Mouse (Mus musculus): ENCODE measurements at regions not wholly inside any gene's neighbourhood (a gene's known extent, or its start where the extent isn't known, plus 50 kb on each side); places are given as distances from the start of the nearest gene placed in this dataset.
A peak's percentile ranks its signal among the peaks of the same experiment; 100 is the strongest.

DNA sequence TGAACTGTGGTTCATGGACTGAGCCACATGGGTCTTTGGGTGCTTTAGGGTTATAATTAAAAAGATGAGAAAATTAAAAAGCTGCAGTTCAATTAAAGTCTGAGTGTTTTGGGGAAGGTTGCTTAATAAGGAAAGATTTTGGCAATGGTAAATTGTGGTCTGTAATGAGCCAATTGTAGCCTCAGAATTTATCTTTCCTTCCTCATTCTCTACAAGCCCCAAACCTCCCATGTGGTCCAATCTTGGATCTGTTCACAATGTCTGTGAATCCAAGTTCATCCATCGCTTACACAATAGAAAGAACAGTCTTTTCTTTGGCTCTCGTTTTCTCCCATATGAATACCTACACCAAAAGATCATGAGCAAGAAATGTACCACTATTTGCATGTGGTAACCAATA is 155.2 kb upstream of the Trp63 start:
- Histone ChIP-seq H3K27me3 (no peaks in the 10 kb centered on the region), H3K9ac (no peak overlapping the region), H3K9me3 (no peaks in the 10 kb centered on the region), H3K27ac (no peak overlapping the region), H3K36me3 (no peaks in the 10 kb centered on the region), H3K4me1 (no peaks in the 10 kb centered on the region), H3K4me3 (no peak overlapping the region), H3K4me2 (no peak overlapping the region)
- no peak for ATAC-seq (ENCODE audit: borderline replicate concordance, extremely low read depth, low FRiP score, low TSS enrichment)
- WGBS: 81% methylated on average over 2 of the region's 2 CpGs

DNA sequence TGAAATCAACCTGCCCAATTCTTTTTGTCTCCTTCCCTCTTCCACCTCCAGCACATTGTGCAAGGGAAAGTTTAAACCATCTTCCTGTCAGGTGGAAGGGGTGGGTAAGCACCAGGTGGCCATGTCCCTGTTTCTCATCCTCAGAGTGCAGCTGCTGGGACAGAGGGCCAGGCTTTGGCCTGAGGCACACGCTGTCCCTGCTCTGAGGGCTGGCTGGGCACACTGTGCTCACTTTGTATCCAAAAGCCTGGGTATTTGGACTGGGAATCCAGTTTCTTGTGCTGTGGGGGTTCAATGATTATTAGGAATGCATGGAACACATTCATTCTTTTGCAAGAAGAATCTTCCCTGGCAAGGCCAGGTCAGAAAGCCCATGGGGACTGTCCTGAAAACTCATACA is 153.9 kb upstream of the Trp63 start:
- no peak overlapping the region for H3K27ac ChIP-seq
- no peaks in the 10 kb centered on the region for H3K27me3 ChIP-seq
- 89% methylated on average over 1 of the region's 1 CpGs for WGBS
- H3K9ac ChIP-seq: no peak overlapping the region
- ATAC-seq (ENCODE audit: borderline replicate concordance, extremely low read depth, low FRiP score, low TSS enrichment): no peak
- no peak overlapping the region for H3K4me3 ChIP-seq
- no peaks in the 10 kb centered on the region for H3K4me1 ChIP-seq
- no peak overlapping the region for H3K4me2 ChIP-seq
- H3K9me3 ChIP-seq: no peaks in the 10 kb centered on the region
- no peaks in the 10 kb centered on the region for H3K36me3 ChIP-seq

DNA sequence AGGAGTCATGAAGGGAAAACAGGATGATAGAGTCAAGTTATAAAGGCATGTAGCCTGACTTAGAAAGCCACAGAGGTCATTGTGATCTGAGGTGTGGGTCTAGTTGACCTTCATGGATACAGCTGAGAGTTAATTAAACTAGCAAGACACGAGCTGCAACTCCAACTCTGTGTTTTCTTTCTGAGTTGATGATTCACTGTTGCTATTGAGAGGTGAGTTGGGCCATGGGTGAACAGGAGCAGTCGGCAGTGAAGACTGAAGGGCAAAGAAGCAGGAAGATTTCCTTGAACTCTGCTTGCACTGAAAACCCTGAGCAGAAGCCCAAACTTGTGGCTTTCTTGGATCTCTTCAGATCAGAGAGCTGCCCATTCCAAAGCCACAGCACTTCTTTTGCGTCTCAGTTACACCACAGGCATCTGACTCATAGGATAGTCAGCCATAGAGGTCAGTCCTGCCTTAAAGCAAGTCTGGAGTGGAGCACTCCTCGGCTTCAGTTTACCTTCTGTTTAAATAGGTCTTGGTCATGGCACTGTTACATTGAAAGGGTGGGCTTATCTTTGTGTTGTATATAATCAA is 151.7 kb upstream of the Trp63 start:
- Histone ChIP-seq H3K9ac (no peak overlapping the region), H3K9me3 (no peaks in the 10 kb centered on the region), H3K4me2 (no peak overlapping the region), H3K4me1 (no peaks in the 10 kb centered on the region), H3K27ac (no peak overlapping the region), H3K4me3 (no peak overlapping the region), H3K36me3 (no peaks in the 10 kb centered on the region), H3K27me3 (no peaks in the 10 kb centered on the region)
- no peak for ATAC-seq (ENCODE audit: borderline replicate concordance, extremely low read depth, low FRiP score, low TSS enrichment)
- WGBS: 42% methylated on average over 4 of the region's 4 CpGs

DNA sequence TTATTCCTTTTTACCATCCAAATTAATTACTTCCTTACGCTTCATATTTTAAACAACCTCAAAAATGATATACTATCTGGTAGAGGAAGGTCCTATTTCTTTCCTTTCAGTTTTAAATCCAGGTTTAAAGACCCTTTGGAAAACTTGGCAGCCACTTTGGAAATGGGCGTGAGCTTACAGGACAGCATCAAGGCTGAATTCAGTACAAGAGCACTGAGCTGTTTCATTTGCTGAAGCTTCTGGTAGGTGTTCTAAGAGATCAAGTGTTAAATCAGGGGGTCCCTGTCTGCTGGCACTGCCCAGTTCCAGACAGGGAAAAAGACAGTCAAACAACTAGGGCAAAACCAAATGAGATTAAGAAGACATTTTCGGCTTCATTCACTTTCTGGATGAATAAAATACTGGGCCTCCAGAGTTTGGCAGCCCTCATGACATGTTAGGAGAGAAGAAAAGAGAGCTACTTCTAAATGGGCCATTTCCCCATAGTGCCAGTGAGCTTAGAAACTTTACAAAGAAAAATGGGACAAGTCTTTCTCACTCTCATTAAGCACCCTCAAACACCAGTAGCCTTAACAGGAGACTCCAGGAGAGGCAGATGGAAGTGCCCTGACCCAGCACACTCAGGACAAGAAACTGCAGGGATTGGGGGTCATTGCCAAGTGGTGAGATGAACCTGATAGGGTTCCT is 150.9 kb upstream of the Trp63 start:
- H3K9me3 ChIP-seq: no peaks in the 10 kb centered on the region
- no peak overlapping the region for H3K9ac ChIP-seq
- 67% methylated on average over 3 of the region's 3 CpGs for WGBS
- no peak overlapping the region for H3K27ac ChIP-seq
- no peaks in the 10 kb centered on the region for H3K36me3 ChIP-seq
- ATAC-seq (ENCODE audit: borderline replicate concordance, extremely low read depth, low FRiP score, low TSS enrichment): no peak
- H3K4me1 ChIP-seq: no peaks in the 10 kb centered on the region
- no peak overlapping the region for H3K4me3 ChIP-seq
- H3K4me2 ChIP-seq: no peak overlapping the region
- H3K27me3 ChIP-seq: no peaks in the 10 kb centered on the region

DNA sequence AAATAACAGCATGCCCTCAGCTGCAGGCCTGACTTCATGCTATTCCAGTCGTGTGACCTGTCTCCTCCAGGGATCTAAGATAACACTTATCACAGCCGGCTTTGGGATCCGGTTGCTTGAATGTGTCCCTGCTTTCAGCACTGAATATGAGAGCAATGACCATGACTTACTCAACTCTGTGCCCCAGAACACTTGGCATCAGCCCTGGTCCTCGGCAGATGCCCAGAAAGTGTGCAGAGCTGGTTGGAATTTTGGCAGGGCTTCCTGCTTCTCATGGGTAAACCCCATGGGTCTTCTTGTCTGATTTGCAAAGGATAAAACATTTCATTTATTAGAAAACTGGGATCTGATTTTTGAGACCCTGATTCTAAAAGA is 150.4 kb upstream of the Trp63 start:
- Histone ChIP-seq H3K27me3 (no peaks in the 10 kb centered on the region), H3K4me1 (no peaks in the 10 kb centered on the region), H3K9me3 (no peaks in the 10 kb centered on the region), H3K4me3 (no peak overlapping the region), H3K36me3 (no peaks in the 10 kb centered on the region), H3K9ac (no peak overlapping the region), H3K27ac (no peak overlapping the region), H3K4me2 (no peak overlapping the region)
- 58% methylated on average over 4 of the region's 4 CpGs for WGBS
- no peak for ATAC-seq (ENCODE audit: borderline replicate concordance, extremely low read depth, low FRiP score, low TSS enrichment)

DNA sequence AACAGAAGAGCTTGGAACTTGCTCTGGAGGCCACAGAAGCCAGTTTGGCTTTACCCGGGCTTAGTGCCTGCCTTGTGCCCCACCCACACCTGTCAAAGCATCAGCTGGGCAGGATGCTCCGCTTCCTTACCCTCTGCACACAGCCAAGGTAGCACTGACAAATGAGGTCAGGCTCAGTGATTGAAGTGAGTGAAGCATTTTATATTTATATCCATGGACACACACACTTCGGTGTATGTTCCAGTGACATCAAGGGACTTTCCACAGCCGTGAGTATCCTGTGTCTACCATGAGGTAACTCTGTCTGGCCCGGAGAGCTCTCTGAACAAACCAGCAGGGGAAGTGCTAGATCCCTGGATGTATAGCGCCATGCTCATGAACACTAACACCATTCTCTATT is 147.0 kb upstream of the Trp63 start:
- Histone ChIP-seq H3K4me2 (no peak overlapping the region), H3K36me3 (no peaks in the 10 kb centered on the region), H3K9me3 (no peaks in the 10 kb centered on the region), H3K4me1 (no peaks in the 10 kb centered on the region), H3K27ac (no peak overlapping the region), H3K27me3 (no peaks in the 10 kb centered on the region), H3K4me3 (no peak overlapping the region), H3K9ac (no peak overlapping the region)
- ATAC-seq (ENCODE audit: borderline replicate concordance, extremely low read depth, low FRiP score, low TSS enrichment): no peak
- 83% methylated on average over 6 of the region's 6 CpGs for WGBS

DNA sequence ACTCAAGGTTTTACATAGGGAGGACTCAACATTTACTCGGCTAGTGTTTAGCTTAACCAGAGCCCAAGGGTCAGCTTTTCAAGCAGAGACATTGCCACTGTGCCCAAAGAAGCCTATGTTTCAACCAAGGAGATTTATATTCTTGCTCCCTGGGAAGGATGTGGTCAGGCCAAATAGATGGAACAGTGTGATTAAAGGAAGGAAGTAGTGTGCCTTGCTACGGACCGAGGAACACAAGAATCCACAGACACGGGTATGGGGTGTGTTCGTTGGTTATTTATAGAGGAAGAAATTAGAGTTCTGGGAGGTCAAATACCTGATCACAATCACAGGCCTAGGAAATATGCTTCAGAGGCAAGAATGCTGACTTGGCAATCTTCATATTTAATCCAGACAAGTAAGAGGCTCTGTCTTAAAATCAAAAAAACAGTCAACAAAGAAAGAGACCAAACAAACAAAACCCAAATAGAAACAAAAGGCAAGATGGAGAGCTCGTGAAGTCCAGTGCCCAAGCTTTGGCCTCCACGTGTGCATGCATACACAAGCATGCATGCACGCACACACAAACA is 133.9 kb upstream of the Trp63 start:
- Histone ChIP-seq H3K4me1 (no peaks in the 10 kb centered on the region), H3K27ac (no peak overlapping the region), H3K9ac (no peak overlapping the region), H3K4me2 (no peak overlapping the region), H3K9me3 (no peaks in the 10 kb centered on the region), H3K4me3 (no peak overlapping the region), H3K27me3 (no peaks in the 10 kb centered on the region), H3K36me3 (no peaks in the 10 kb centered on the region)
- WGBS: 82% methylated on average over 8 of the region's 8 CpGs
- no peak for ATAC-seq (ENCODE audit: borderline replicate concordance, extremely low read depth, low FRiP score, low TSS enrichment)

DNA sequence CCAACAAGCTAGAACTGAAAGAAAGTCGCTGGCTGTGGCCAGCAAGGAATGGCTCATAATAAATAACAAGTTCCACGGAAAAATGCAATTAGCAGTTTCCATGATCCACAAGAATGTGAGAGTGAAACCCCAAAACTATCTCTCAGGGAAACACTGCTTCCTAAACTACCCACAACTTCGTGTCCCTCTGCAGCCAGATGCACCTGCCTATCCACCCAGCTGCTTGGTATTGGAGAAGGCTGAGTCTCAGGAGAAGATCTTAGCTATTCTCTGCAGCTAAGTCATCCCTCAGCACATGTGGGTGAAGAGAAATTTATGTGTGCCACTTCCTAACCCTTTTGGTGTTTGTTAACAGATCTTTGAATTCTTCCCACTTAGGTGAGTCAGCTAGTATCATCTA is 126.4 kb upstream of the Trp63 start:
- Histone ChIP-seq H3K4me1 (no peaks in the 10 kb centered on the region), H3K4me3 (no peak overlapping the region), H3K36me3 (no peaks in the 10 kb centered on the region), H3K27me3 (no peaks in the 10 kb centered on the region), H3K9ac (no peak overlapping the region), H3K27ac (no peak overlapping the region), H3K4me2 (no peak overlapping the region), H3K9me3 (no peaks in the 10 kb centered on the region)
- no peak for ATAC-seq (ENCODE audit: borderline replicate concordance, extremely low read depth, low FRiP score, low TSS enrichment)
- 73% methylated on average over 3 of the region's 3 CpGs for WGBS

DNA sequence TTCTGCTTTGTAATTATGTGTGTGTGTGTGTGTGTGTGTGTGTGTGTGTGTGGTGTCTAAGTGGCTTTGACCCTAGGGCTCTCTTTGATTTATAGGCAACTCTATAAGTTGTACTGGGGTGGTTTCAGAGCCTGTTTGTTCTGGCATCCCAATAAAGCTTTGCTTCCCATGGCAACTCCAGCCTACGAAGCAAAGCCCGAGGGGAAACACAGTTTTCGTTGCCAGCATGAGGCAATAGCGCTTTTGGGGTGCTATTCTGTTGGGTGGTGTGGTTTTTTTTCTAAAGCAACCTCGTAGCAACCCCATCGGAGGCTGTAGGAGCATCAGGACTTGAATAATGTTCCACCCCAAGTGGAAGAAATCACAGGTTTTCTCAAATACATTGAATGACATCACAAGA is 103.3 kb upstream of the Trp63 start:
- Histone ChIP-seq H3K27me3 (no peaks in the 10 kb centered on the region), H3K4me2 (no peak overlapping the region), H3K4me1 (0 out of 2 replicates have a peak, but pooled peaks cover 3% of the 10 kb centered on the region), H3K4me3 (no peak overlapping the region), H3K27ac (no peak overlapping the region), H3K9me3 (no peaks in the 10 kb centered on the region), H3K36me3 (no peaks in the 10 kb centered on the region), H3K9ac (no peak overlapping the region)
- ATAC-seq (ENCODE audit: borderline replicate concordance, extremely low read depth, low FRiP score, low TSS enrichment): no peak
- 84% methylated on average over 6 of the region's 6 CpGs for WGBS

DNA sequence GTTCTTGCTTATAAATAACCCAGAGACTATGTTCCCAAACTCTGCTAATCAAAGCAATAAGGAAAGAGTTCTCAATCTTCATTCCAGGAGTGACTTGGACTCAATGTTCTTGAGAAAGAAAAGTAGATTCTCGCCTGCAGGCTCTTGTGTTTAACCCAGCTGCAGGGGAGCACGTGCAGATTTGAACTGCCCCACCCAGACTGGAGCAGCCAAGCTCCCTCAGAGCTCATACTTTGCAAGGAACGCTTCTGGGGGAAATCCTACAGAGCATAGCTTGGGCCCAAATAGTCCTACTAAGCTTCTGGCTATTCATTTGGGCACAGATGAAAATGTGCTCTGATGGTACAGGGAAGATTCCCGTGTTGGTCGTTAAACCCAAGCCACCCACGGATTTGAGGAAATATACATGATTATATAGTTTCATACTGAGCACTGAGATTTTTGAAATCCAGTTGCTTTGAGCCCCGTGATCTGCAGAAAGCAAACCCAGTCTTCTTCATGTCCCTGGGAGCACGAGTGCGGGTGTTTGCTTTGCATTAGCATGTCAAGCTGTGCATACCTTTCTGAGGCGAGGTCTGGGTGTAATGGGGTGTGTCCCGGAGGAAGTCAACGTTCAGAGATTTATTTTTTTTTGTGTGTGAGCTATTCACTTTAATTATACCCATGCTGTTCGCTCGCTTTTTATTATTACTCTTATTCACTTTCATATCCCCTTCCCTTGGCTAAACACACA is 99.1 kb upstream of the Trp63 start:
- WGBS: 42% methylated on average over 14 of the region's 14 CpGs
- Histone ChIP-seq H3K36me3 (no peaks in the 10 kb centered on the region), H3K27me3 (no peaks in the 10 kb centered on the region), H3K9me3 (no peaks in the 10 kb centered on the region), H3K4me3 (no peak overlapping the region), H3K4me1 (0 out of 2 replicates have a peak, but pooled peaks cover 3% of the 10 kb centered on the region), H3K4me2 (peak overlapping the region; percentile 37; the same call in 1 of the 2 replicates), H3K9ac (no peak overlapping the region), H3K27ac (peak overlapping the region; percentile 63)
- peak; percentile 64 for ATAC-seq (ENCODE audit: borderline replicate concordance, extremely low read depth, low FRiP score, low TSS enrichment)

DNA sequence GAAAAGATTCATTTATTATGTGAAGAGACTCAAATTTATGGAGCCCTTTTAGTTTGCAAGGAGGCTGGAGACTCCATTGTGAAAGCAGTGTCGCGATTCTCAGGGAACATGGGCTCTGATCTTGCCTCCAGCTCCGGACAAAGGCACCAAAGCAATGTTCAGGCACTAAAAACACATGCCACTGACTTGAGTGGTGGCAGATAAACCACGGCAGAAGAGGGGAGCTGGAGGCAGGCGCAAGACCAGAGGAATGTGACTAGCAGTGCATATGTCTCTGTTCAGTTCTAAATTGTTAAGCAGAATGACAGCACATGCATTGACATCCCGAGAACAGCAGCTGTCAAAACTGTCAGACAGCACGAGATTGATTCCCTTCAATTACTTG is 98.5 kb upstream of the Trp63 start:
- ATAC-seq (ENCODE audit: borderline replicate concordance, extremely low read depth, low FRiP score, low TSS enrichment): no peak
- no peak overlapping the region for H3K4me3 ChIP-seq
- no peaks in the 10 kb centered on the region for H3K9me3 ChIP-seq
- peak overlapping the region; percentile 37; the same call in 1 of the 2 replicates for H3K4me2 ChIP-seq
- WGBS: 28% methylated on average over 7 of the region's 7 CpGs
- H3K4me1 ChIP-seq: 0 out of 2 replicates have a peak, but pooled peaks cover 3% of the 10 kb centered on the region
- H3K27ac ChIP-seq: peak overlapping the region; percentile 58
- no peak overlapping the region for H3K9ac ChIP-seq
- H3K36me3 ChIP-seq: no peaks in the 10 kb centered on the region
- H3K27me3 ChIP-seq: no peaks in the 10 kb centered on the region

DNA sequence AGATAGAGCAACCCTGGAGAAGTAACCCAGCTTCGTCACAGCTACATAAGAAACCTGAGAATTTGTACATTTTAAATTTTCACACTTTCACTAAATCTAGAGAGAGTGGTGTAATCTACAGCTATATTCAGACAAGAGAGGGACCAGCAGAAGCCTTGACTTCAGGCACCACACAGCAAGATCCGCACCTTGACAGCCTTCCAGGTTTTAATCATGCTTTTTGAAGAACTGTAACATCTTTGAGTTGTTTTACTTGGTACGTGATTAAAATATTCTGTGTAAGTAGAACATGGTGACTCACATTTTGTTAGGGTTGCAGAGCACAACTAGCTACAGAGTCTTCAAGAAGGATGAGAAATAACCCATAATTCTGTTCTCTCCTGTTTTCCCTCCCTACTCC is 97.6 kb upstream of the Trp63 start:
- Histone ChIP-seq H3K4me1 (0 out of 2 replicates have a peak, but pooled peaks cover 3% of the 10 kb centered on the region), H3K4me3 (no peak overlapping the region), H3K4me2 (no peak overlapping the region), H3K27ac (no peak overlapping the region), H3K9ac (no peak overlapping the region), H3K9me3 (no peaks in the 10 kb centered on the region), H3K36me3 (no peaks in the 10 kb centered on the region), H3K27me3 (no peaks in the 10 kb centered on the region)
- 86% methylated on average over 3 of the region's 3 CpGs for WGBS
- no peak for ATAC-seq (ENCODE audit: borderline replicate concordance, extremely low read depth, low FRiP score, low TSS enrichment)

Measured in lung, embryonic 15.5 days (tissue).